In the genomic region with DNA sequence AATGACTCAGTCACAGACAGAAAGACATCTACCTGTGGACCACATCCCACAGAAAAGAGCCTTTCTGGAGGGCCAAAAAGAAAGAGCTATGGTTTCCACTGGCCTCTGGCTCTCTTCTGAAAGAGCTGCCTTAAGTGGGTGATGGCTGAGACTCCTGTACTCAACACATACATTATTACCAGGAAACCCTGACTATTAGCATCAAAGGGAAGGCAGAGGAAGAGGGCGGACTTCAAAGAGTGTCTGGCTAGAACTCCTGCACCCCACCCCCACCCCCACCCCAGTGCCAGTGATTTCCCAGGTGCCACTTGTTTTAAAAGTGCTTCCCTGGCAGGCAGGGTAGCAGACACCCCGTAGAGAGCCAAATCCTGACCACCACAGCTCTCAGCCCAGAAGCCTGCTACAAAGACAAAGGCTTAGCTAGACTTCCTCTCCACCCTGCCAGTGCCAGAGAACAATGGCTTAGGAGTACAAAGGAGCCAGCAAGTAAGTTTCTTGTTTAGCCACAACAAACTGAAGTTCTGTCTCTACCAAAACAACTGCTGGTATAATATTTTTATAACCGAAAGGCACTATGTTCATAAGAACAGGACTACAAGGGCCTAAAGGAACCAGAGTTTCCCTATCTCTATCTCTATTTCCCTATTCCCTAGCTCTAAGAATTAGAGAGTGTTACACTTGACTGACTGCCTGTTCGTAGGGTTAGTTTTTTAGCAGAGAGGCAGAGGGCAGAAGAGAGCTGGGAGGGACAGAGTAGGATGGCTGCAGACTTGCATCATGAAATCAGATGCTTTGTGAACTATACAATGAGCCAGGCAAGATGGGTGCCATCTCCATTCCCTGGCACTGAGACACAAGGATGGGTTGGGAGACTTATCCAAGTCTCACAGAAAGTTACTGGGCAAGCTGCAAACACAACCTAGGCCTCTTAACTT, we compare ENCODE assay signal across 8 mouse cellular contexts. TPM values are rescaled to one million over a fixed set of nuclear protein-coding genes. Genes with fewer than 3 reads are reported as not detected.
DNase-seq lines count a peak whose midpoint lies in the region; ATAC-seq lines count a peak whose summit lies in the region.

No protein-coding gene starts in this region.

- no peaks in the 10 kb centered on the region for H3K9me3 ChIP-seq in kidney, embryonic 14.5 days (ENCODE audit: control insufficient read depth, low read length)
- H3K9me3 ChIP-seq in hindbrain, embryonic 10.5 days = no peaks in the 10 kb centered on the region
- H3K9me3 ChIP-seq in neural tube, embryonic 13.5 days = no peaks in the 10 kb centered on the region

- no peak overlapping the region for H3K4me2 ChIP-seq in kidney, embryonic 14.5 days (replicated peaks; ENCODE audit: low read depth, low read length)
- no peak overlapping the region for H3K4me2 ChIP-seq in neural tube, embryonic 13.5 days

- DNase-seq in kidney, adult 18-20 months = no peak
- DNase-seq in ZHBTc4 (ENCODE audit: low read depth, low spot score) = peak; percentile 90
- peak; percentile 48 for DNase-seq in hindbrain, embryonic 10.5 days (ENCODE audit: low spot score)
- DNase-seq in left cerebral cortex, postnatal 36 days (ENCODE audit: low spot score in 2 of 2) = no peak
- no peak for DNase-seq in spleen, adult 12 weeks (ENCODE audit: low spot score)
- no peak for DNase-seq in gastrocnemius, postnatal 25 days

- no peak for ATAC-seq in kidney, embryonic 14.5 days (ENCODE audit: low FRiP score, low TSS enrichment)
- no peak for ATAC-seq in neural tube, embryonic 13.5 days (ENCODE audit: low read depth)

- intact Hi-C loops in left cerebral cortex, postnatal 36 days (cut with DNase I) = no loop called here

- H3K4me1 ChIP-seq in kidney, embryonic 14.5 days (ENCODE audit: control insufficient read depth, insufficient read depth, low read length) = no peaks in the 10 kb centered on the region
- H3K4me1 ChIP-seq in hindbrain, embryonic 10.5 days (replicated peaks) = peaks cover 58% of the 10 kb centered on the region
- peaks cover 49% of the 10 kb centered on the region for H3K4me1 ChIP-seq in neural tube, embryonic 13.5 days (replicated peaks)

- peak overlapping the region; percentile 30; the same call in 1 of the 2 replicates for H3K27ac ChIP-seq in kidney, embryonic 14.5 days (ENCODE audit: low read depth, low read length)
- H3K27ac ChIP-seq in hindbrain, embryonic 10.5 days = peak overlapping the region; percentile 94
- peak overlapping the region; percentile 79 for H3K27ac ChIP-seq in neural tube, embryonic 13.5 days (replicated peaks)

- H3K27me3 ChIP-seq in kidney, embryonic 14.5 days (ENCODE audit: control insufficient read depth, insufficient read depth, low read length) = no peaks in the 10 kb centered on the region
- H3K27me3 ChIP-seq in hindbrain, embryonic 10.5 days (ENCODE audit: insufficient read depth, poor library complexity, severe bottlenecking) = no peaks in the 10 kb centered on the region
- H3K27me3 ChIP-seq in neural tube, embryonic 13.5 days = no peaks in the 10 kb centered on the region

- no peak overlapping the region for H3K9ac ChIP-seq in kidney, embryonic 14.5 days (ENCODE audit: low read depth, low read length)
- no peak overlapping the region for H3K9ac ChIP-seq in neural tube, embryonic 13.5 days

- no peak overlapping the region for H3K4me3 ChIP-seq in kidney, embryonic 14.5 days (ENCODE audit: low read length)
- H3K4me3 ChIP-seq in hindbrain, embryonic 10.5 days = no peak overlapping the region
- H3K4me3 ChIP-seq in neural tube, embryonic 13.5 days = no peak overlapping the region

- WGBS in kidney, embryonic 14.5 days = 35% methylated on average over 4 of the region's 4 CpGs
- WGBS in hindbrain, embryonic 10.5 days = 15% methylated on average over 4 of the region's 4 CpGs
- WGBS in neural tube, embryonic 13.5 days = 12% methylated on average over 4 of the region's 4 CpGs

- peaks cover 64% of the 10 kb centered on the region for H3K36me3 ChIP-seq in kidney, embryonic 14.5 days (ENCODE audit: control insufficient read depth, insufficient read depth, low read length)
- H3K36me3 ChIP-seq in hindbrain, embryonic 10.5 days = peaks cover 67% of the 10 kb centered on the region
- H3K36me3 ChIP-seq in neural tube, embryonic 13.5 days = peaks cover 69% of the 10 kb centered on the region

RNA-seq across cellular contexts. Expression of a gene that starts 29.3 kb away (rescaled TPM):
- 42.5 and 52.7 TPM in 2 replicates for polyA plus RNA-seq in kidney, embryonic 14.5 days (2014; fragmentation: Nextera tagmentation; extraction: Ambion mirVana)
- 43.1 and 51.5 TPM in 2 replicates for polyA plus RNA-seq in hindbrain, embryonic 10.5 days (2016; fragmentation: Nextera tagmentation; extraction: Ambion mirVana)
- 60.3 and 65.9 TPM in 2 replicates for polyA plus RNA-seq in neural tube, embryonic 13.5 days (2015; fragmentation: Nextera tagmentation; extraction: Ambion mirVana)
- 10 to 100 TPM; 70.8 to 79.2 TPM for total RNA-seq in left cerebral cortex, postnatal 36 days (2021)
- total RNA-seq in gastrocnemius, postnatal 25 days (2021) = 10 to 100 TPM; 12.1 to 13.7 TPM

RNA-seq across cellular contexts. Expression of a gene that starts 32.8 kb away (rescaled TPM):
- polyA plus RNA-seq in kidney, embryonic 14.5 days (2014; fragmentation: Nextera tagmentation; extraction: Ambion mirVana) = 1.7 and 3.6 TPM in 2 replicates
- 0.31 and 0.80 TPM in 2 replicates for polyA plus RNA-seq in hindbrain, embryonic 10.5 days (2016; fragmentation: Nextera tagmentation; extraction: Ambion mirVana)
- 0.44 TPM in 1 of 2 replicates, not detected in the other for polyA plus RNA-seq in neural tube, embryonic 13.5 days (2015; fragmentation: Nextera tagmentation; extraction: Ambion mirVana)
- not detected for total RNA-seq in left cerebral cortex, postnatal 36 days (2021)
- under 1 TPM in 1 of 2 experiments, not detected in 1; 0.21 TPM for total RNA-seq in gastrocnemius, postnatal 25 days (2021)

Comparison
In these comparisons a context has a peak if more than half of its experiments do, and no peak if none do; other contexts are left out.
1. H3K27ac ChIP-seq: peak in every context shown above with its lines; median percentile 94 in hindbrain, embryonic 10.5 days; 79 in neural tube, embryonic 13.5 days; 30 in kidney, embryonic 14.5 days.
2. DNase-seq: peak in ZHBTc4 (single experiment) and hindbrain, embryonic 10.5 days (single experiment); none in kidney, adult 18-20 months (single experiment), left cerebral cortex, postnatal 36 days (0 of 2), spleen, adult 12 weeks (single experiment) and gastrocnemius, postnatal 25 days (single experiment).